13 mouse cellular contexts compared by ENCODE assay signal in genomic region chr10:27802368-27802767, GRCm38 (mm10).
A peak's percentile ranks its signal among the peaks of the same experiment; 100 is the strongest.
DNase-seq lines count a peak whose midpoint lies in the region.
"Had no signal": no experiment of that assay in that cellular context is flagged by ENCODE, and none has a peak within 500 bp of the region (broad histone marks: within the 10 kb centered on the region; RNA-seq: fewer than 3 reads in every experiment).

No protein-coding gene starts in this region.

- intact Hi-C loops in left cerebral cortex, postnatal 10 days (cut with DNase I): no loop called here

- DNase-seq in cerebellum, postnatal 14 days: peak; percentile 10 to 14
- DNase-seq in cerebellum, adult 11-12 months: no peak
- peak; percentile 8 to 15 for DNase-seq in left cerebral cortex, adult 18-20 months (ENCODE audit: low spot score in 2 of 2)
- DNase-seq in left cerebral cortex, adult 11 months (ENCODE audit: low spot score): no peak
- peak; percentile 26 to 51 for DNase-seq in left cerebral cortex, postnatal 10 days (ENCODE audit: extremely low spot score in 1 of 2, low spot score in 2 of 2)
- peak; percentile 11 to 23 for DNase-seq in right cerebral cortex, postnatal 36 days (ENCODE audit: low spot score in 2 of 2)
- no peak for DNase-seq in Muller cell, postnatal 12 days (ENCODE audit: inconsistent ontology term)
- DNase-seq in testis, postnatal 10 days (ENCODE audit: low spot score): no peak
- DNase-seq: adrenal gland, postnatal 36 days; cerebellum, adult 11 months; kidney, adult 9 months; lung, adult 2 months; thymus, adult 18-20 months had no signal

Comparison
In these comparisons a context has a peak if more than half of its experiments do, and no peak if none do; other contexts are left out.
1. DNase-seq: peak in cerebellum, postnatal 14 days (2 of 2), left cerebral cortex, adult 18-20 months (2 of 2), left cerebral cortex, postnatal 10 days (2 of 2) and right cerebral cortex, postnatal 36 days (2 of 2); none in cerebellum, adult 11-12 months (single experiment), left cerebral cortex, adult 11 months (single experiment), Muller cell, postnatal 12 days (single experiment) and testis, postnatal 10 days (single experiment).